Mouse (Mus musculus): ENCODE results near the gene Ugt1a6a. TPM values are rescaled to one million over a fixed set of nuclear protein-coding genes. Genes with fewer than 3 reads are reported as not detected.

Gene Ugt1a6a
- total RNA-seq, 1 experiment, result not detected

GRCm38 (mm10) chr1:88260604-88261377, 126.2 kb downstream of the Ugt1a6a start:
- Histone ChIP-seq H3K27ac (ENCODE audit: insufficient read depth, low read depth, low read length, poor library complexity, severe bottlenecking) (no peak overlapping the region), H3K4me1 (ENCODE audit: control insufficient read depth in 2 of 2, insufficient read depth in 2 of 2, low read length in 2 of 2, poor library complexity in 1 of 2) (peaks cover 3 to 4% of the 10 kb centered on the region in 2 experiments; a peak in 2 of 4 replicates), H3K9me3 (ENCODE audit: control insufficient read depth, insufficient read depth, low read depth, low read length) (no peaks in the 10 kb centered on the region), H3K4me3 (ENCODE audit: insufficient read depth in 1 of 2, low read depth in 1 of 2, low read length in 2 of 2, poor library complexity in 1 of 2, severe bottlenecking in 1 of 2) (no peak overlapping the region), H3K9ac (ENCODE audit: insufficient read depth, low read depth, low read length, poor library complexity, severe bottlenecking) (no peak overlapping the region), H3K36me3 (ENCODE audit: control insufficient read depth, insufficient read depth, low read length, poor library complexity, severe bottlenecking) (peaks cover 36% of the 10 kb centered on the region)
- in situ Hi-C loops (cut with MboI; ENCODE audit: low sequenced_read_pairs in 2 of 2, unreplicated experiment in 2 of 2), result no loop called here
- TF ChIP-seq CHD2 (IDR thresholded peaks at IDR 0.05; ENCODE audit: low read depth, low read length) (no peak), MAFK (IDR thresholded peaks at IDR 0.05; ENCODE audit: insufficient read depth, low read depth, low read length) (no peak), ZNF384 (IDR thresholded peaks at IDR 0.05; ENCODE audit: low read depth, low read length) (no peak), ZC3H11A (IDR thresholded peaks at IDR 0.05; ENCODE audit: borderline replicate concordance, low read depth, low read length) (no peak), HCFC1 (IDR thresholded peaks at IDR 0.05; ENCODE audit: borderline replicate concordance, insufficient read depth, low read length) (no peak)
- DNase-seq (ENCODE audit: low read depth, low spot score), result no peak

GRCm38 (mm10) chr1:88261706-88262105, 127.1 kb downstream of the Ugt1a6a start:
- no peak overlapping the region for H3K9ac ChIP-seq (ENCODE audit: insufficient read depth, low read depth, low read length, poor library complexity, severe bottlenecking)
- DNase-seq (ENCODE audit: low read depth, low spot score), result no peak
- H3K27ac ChIP-seq (ENCODE audit: insufficient read depth, low read depth, low read length, poor library complexity, severe bottlenecking), result no peak overlapping the region
- in situ Hi-C loops (cut with MboI; ENCODE audit: low sequenced_read_pairs in 2 of 2, unreplicated experiment in 2 of 2), result no loop called here
- H3K36me3 ChIP-seq (ENCODE audit: control insufficient read depth, insufficient read depth, low read length, poor library complexity, severe bottlenecking), result peaks cover 45% of the 10 kb centered on the region
- H3K4me1 ChIP-seq (ENCODE audit: control insufficient read depth in 2 of 2, insufficient read depth in 2 of 2, low read length in 2 of 2, poor library complexity in 1 of 2), result peaks cover 3 to 4% of the 10 kb centered on the region in 2 experiments; a peak in 2 of 4 replicates
- peaks cover 3% of the 10 kb centered on the region; the same call in 1 of the 2 replicates for H3K9me3 ChIP-seq (ENCODE audit: control insufficient read depth, insufficient read depth, low read depth, low read length)
- TF ChIP-seq ZNF384 (IDR thresholded peaks at IDR 0.05; ENCODE audit: low read depth, low read length) (no peak), ZC3H11A (IDR thresholded peaks at IDR 0.05; ENCODE audit: borderline replicate concordance, low read depth, low read length) (no peak), MAFK (IDR thresholded peaks at IDR 0.05; ENCODE audit: insufficient read depth, low read depth, low read length) (no peak), CHD2 (IDR thresholded peaks at IDR 0.05; ENCODE audit: low read depth, low read length) (no peak), HCFC1 (IDR thresholded peaks at IDR 0.05; ENCODE audit: borderline replicate concordance, insufficient read depth, low read length) (no peak)
- H3K4me3 ChIP-seq (ENCODE audit: insufficient read depth in 1 of 2, low read depth in 1 of 2, low read length in 2 of 2, poor library complexity in 1 of 2, severe bottlenecking in 1 of 2), result no peak overlapping the region

GRCm38 (mm10) chr1:88262255-88262654, 127.6 kb downstream of the Ugt1a6a start:
- DNase-seq (ENCODE audit: low read depth, low spot score), result no peak
- TF ChIP-seq ZNF384 (IDR thresholded peaks at IDR 0.05; ENCODE audit: low read depth, low read length), result no peak
- TF ChIP-seq MAFK (IDR thresholded peaks at IDR 0.05; ENCODE audit: insufficient read depth, low read depth, low read length), result no peak
- no peak for TF ChIP-seq HCFC1 (IDR thresholded peaks at IDR 0.05; ENCODE audit: borderline replicate concordance, insufficient read depth, low read length)
- TF ChIP-seq ZC3H11A (IDR thresholded peaks at IDR 0.05; ENCODE audit: borderline replicate concordance, low read depth, low read length), result no peak
- no peak; the same call in 1 of the 2 replicates for TF ChIP-seq CHD2 (IDR thresholded peaks at IDR 0.05; ENCODE audit: low read depth, low read length)
- Histone ChIP-seq H3K36me3 (ENCODE audit: control insufficient read depth, insufficient read depth, low read length, poor library complexity, severe bottlenecking) (peaks cover 50% of the 10 kb centered on the region), H3K27ac (ENCODE audit: insufficient read depth, low read depth, low read length, poor library complexity, severe bottlenecking) (no peak overlapping the region), H3K9ac (ENCODE audit: insufficient read depth, low read depth, low read length, poor library complexity, severe bottlenecking) (no peak overlapping the region), H3K4me1 (ENCODE audit: control insufficient read depth in 2 of 2, insufficient read depth in 2 of 2, low read length in 2 of 2, poor library complexity in 1 of 2) (peaks cover 3 to 4% of the 10 kb centered on the region in 2 experiments; a peak in 2 of 4 replicates), H3K9me3 (ENCODE audit: control insufficient read depth, insufficient read depth, low read depth, low read length) (peaks cover 3% of the 10 kb centered on the region; the same call in 1 of the 2 replicates), H3K4me3 (ENCODE audit: insufficient read depth in 1 of 2, low read depth in 1 of 2, low read length in 2 of 2, poor library complexity in 1 of 2, severe bottlenecking in 1 of 2) (no peak overlapping the region)
- in situ Hi-C loops (cut with MboI; ENCODE audit: low sequenced_read_pairs in 2 of 2, unreplicated experiment in 2 of 2), result no loop called here

GRCm38 (mm10) chr1:88262961-88263360, 128.4 kb downstream of the Ugt1a6a start:
- Histone ChIP-seq H3K27ac (ENCODE audit: insufficient read depth, low read depth, low read length, poor library complexity, severe bottlenecking) (no peak overlapping the region), H3K36me3 (ENCODE audit: control insufficient read depth, insufficient read depth, low read length, poor library complexity, severe bottlenecking) (peaks cover 56% of the 10 kb centered on the region), H3K4me3 (ENCODE audit: insufficient read depth in 1 of 2, low read depth in 1 of 2, low read length in 2 of 2, poor library complexity in 1 of 2, severe bottlenecking in 1 of 2) (no peak overlapping the region), H3K4me1 (ENCODE audit: control insufficient read depth in 2 of 2, insufficient read depth in 2 of 2, low read length in 2 of 2, poor library complexity in 1 of 2) (peaks cover 3 to 4% of the 10 kb centered on the region in 2 experiments; a peak in 2 of 4 replicates), H3K9ac (ENCODE audit: insufficient read depth, low read depth, low read length, poor library complexity, severe bottlenecking) (no peak overlapping the region), H3K9me3 (ENCODE audit: control insufficient read depth, insufficient read depth, low read depth, low read length) (peaks cover 3% of the 10 kb centered on the region; the same call in 1 of the 2 replicates)
- TF ChIP-seq CHD2 (IDR thresholded peaks at IDR 0.05; ENCODE audit: low read depth, low read length) (no peak), MAFK (IDR thresholded peaks at IDR 0.05; ENCODE audit: insufficient read depth, low read depth, low read length) (no peak), HCFC1 (IDR thresholded peaks at IDR 0.05; ENCODE audit: borderline replicate concordance, insufficient read depth, low read length) (no peak), ZNF384 (IDR thresholded peaks at IDR 0.05; ENCODE audit: low read depth, low read length) (no peak), ZC3H11A (IDR thresholded peaks at IDR 0.05; ENCODE audit: borderline replicate concordance, low read depth, low read length) (no peak)
- no peak for DNase-seq (ENCODE audit: low read depth, low spot score)
- in situ Hi-C loops (cut with MboI; ENCODE audit: low sequenced_read_pairs in 2 of 2, unreplicated experiment in 2 of 2), result no loop called here

Data from ES-E14 (cell line).